In the genomic region with DNA sequence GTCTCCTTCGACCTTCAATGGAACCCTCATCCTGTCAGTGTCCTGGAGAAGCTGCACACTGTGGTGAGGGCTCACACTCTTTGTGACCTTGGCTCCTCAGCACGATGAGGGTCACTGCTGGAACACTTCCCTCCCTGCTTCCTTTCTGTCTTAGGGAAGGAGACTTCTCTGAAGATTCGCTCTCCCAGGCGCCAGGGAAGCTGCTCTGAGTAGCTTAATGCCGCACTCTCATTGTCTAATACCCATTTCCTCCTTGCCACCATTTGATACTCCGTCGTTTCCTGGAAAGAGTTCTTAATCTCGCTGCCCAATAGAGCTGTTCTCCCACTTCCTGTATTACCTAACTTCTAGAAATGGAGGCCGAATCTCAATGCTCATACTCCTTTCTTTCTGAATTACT, we compare ENCODE assay signal across 10 mouse cellular contexts. TPM values are rescaled to one million over a fixed set of nuclear protein-coding genes. Genes with fewer than 3 reads are reported as not detected.
A peak's percentile ranks its signal among the peaks of the same experiment; 100 is the strongest.
DNase-seq lines count a peak whose midpoint lies in the region; ATAC-seq and TF ChIP-seq lines count a peak whose summit lies in the region.
"Had no signal": no experiment of that assay in that cellular context is flagged by ENCODE, and none has a peak within 500 bp of the region (broad histone marks: within the 10 kb centered on the region; RNA-seq: fewer than 3 reads in every experiment).

No protein-coding gene starts in this region.

- TF ChIP-seq EP300 in stomach, postnatal 0 days (optimal IDR thresholded peaks at IDR 0.05): no peak

- no peaks in the 10 kb centered on the region for H3K36me3 ChIP-seq in testis, adult 2 months (ENCODE audit: control insufficient read depth, insufficient read depth, low read length)
- H3K36me3 ChIP-seq in lung, embryonic 14.5 days (ENCODE audit: insufficient read depth): no peaks in the 10 kb centered on the region
- H3K36me3 ChIP-seq in stomach, postnatal 0 days (ENCODE audit: control insufficient read depth, insufficient read depth, low read length): no peaks in the 10 kb centered on the region

- H3K27me3 ChIP-seq in testis, adult 2 months (ENCODE audit: control insufficient read depth, insufficient read depth, low read length): no peaks in the 10 kb centered on the region
- no peaks in the 10 kb centered on the region for H3K27me3 ChIP-seq in lung, embryonic 14.5 days (ENCODE audit: insufficient read depth, low read length)
- no peaks in the 10 kb centered on the region for H3K27me3 ChIP-seq in stomach, postnatal 0 days (ENCODE audit: control insufficient read depth, insufficient read depth, low read length)

- H3K27ac ChIP-seq in testis, adult 2 months (ENCODE audit: control insufficient read depth, insufficient read depth, low read depth, low read length): no peak overlapping the region
- no peak overlapping the region for H3K27ac ChIP-seq in lung, embryonic 14.5 days (ENCODE audit: low read depth)
- no peak overlapping the region for H3K27ac ChIP-seq in stomach, postnatal 0 days (replicated peaks)

- 62% methylated on average over 9 of the region's 9 CpGs for WGBS in lung, embryonic 14.5 days
- WGBS in stomach, postnatal 0 days: 68% methylated on average over 9 of the region's 9 CpGs

- peak; percentile 11 for DNase-seq in embryo, embryonic 11 days
- no peak for DNase-seq in embryo, embryonic 9.5 days (ENCODE audit: extremely low spot score)
- DNase-seq in testis, postnatal 10 days (ENCODE audit: low spot score): no peak
- peak; percentile 35 for DNase-seq in lung, embryonic 14.5 days
- DNase-seq in stomach, postnatal 0 days (ENCODE audit: low spot score): no peak
- no peak for DNase-seq in frontal cortex, adult 2 months (ENCODE audit: extremely low spot score in 1 of 2, low spot score in 1 of 2)
- DNase-seq in left cerebral cortex, postnatal 4 days: no peak
- DNase-seq: cerebellum, adult 9-10 months; midbrain, embryonic 14.5 days had no signal

- TF ChIP-seq CTCF in testis, adult 2 months (IDR thresholded peaks at IDR 0.05; ENCODE audit: control insufficient read depth, insufficient read depth, insufficient replicate concordance, low read depth, low read length): no peak
- no peak for TF ChIP-seq CTCF in lung, embryonic 14.5 days (IDR thresholded peaks at IDR 0.05; ENCODE audit: low read depth)
- no peak for TF ChIP-seq CTCF in stomach, postnatal 0 days (IDR thresholded peaks at IDR 0.05; ENCODE audit: low read depth)

- peaks cover 3% of the 10 kb centered on the region; the same call in 1 of the 2 replicates for H3K4me1 ChIP-seq in testis, adult 2 months (ENCODE audit: control insufficient read depth, insufficient read depth, low read length)
- H3K4me1 ChIP-seq in lung, embryonic 14.5 days (ENCODE audit: insufficient read depth): no peaks in the 10 kb centered on the region
- no peaks in the 10 kb centered on the region for H3K4me1 ChIP-seq in stomach, postnatal 0 days (replicated peaks; ENCODE audit: control insufficient read depth, insufficient read depth)

- intact Hi-C loops in left cerebral cortex, postnatal 4 days (cut with DNase I): no loop called here

- H3K4me2 ChIP-seq in lung, embryonic 14.5 days: no peak overlapping the region
- H3K4me2 ChIP-seq in stomach, postnatal 0 days (replicated peaks; ENCODE audit: low read depth): no peak overlapping the region

- no peaks in the 10 kb centered on the region for H3K9me3 ChIP-seq in lung, embryonic 14.5 days (ENCODE audit: low read depth, low read length)
- H3K9me3 ChIP-seq in stomach, postnatal 0 days (ENCODE audit: control insufficient read depth, low read length): no peaks in the 10 kb centered on the region

- H3K4me3 ChIP-seq in testis, adult 2 months (ENCODE audit: control insufficient read depth, low read depth, low read length): peak overlapping the region; percentile 14
- H3K4me3 ChIP-seq in lung, embryonic 14.5 days (ENCODE audit: low read depth, low read length): no peak overlapping the region
- H3K4me3 ChIP-seq in stomach, postnatal 0 days (ENCODE audit: low read depth, low read length): no peak overlapping the region

- TF ChIP-seq POLR2A in testis, adult 2 months (IDR thresholded peaks at IDR 0.05; ENCODE audit: control insufficient read depth, low read depth, low read length): no peak

- H3K9ac ChIP-seq in lung, embryonic 14.5 days: no peak overlapping the region
- no peak overlapping the region for H3K9ac ChIP-seq in stomach, postnatal 0 days (ENCODE audit: low read length)

- peak; percentile 24; the same call in 1 of the 2 replicates for ATAC-seq in lung, embryonic 14.5 days (ENCODE audit: insufficient read depth)
- no peak for ATAC-seq in stomach, postnatal 0 days (ENCODE audit: low FRiP score, low TSS enrichment)

RNA-seq across cellular contexts. Expression of a gene that starts 46.7 kb away (rescaled TPM):
- polyA plus RNA-seq in testis, adult 2 months (2012; rRNA removed): 0.47 and 0.55 TPM in 2 replicates
- 10.1 and 10.8 TPM in 2 replicates for polyA plus RNA-seq in lung, embryonic 14.5 days (2014; fragmentation: Nextera tagmentation; extraction: Ambion mirVana)
- polyA plus RNA-seq in stomach, postnatal 0 days (2015; fragmentation: Nextera tagmentation; extraction: Ambion mirVana): 1.9 and 4.4 TPM in 2 replicates
- polyA plus RNA-seq in frontal cortex, adult 2 months (2012; rRNA removed): 0.12 and 0.15 TPM in 2 replicates
- 1 to 10 TPM; 1.4 to 2.3 TPM for total RNA-seq in left cerebral cortex, postnatal 4 days (2021)

Comparison
In these comparisons a context has a peak if more than half of its experiments do, and no peak if none do; other contexts are left out.
1. DNase-seq: peak in embryo, embryonic 11 days (single experiment) and lung, embryonic 14.5 days (single experiment); none in embryo, embryonic 9.5 days (single experiment), testis, postnatal 10 days (single experiment), stomach, postnatal 0 days (single experiment), frontal cortex, adult 2 months (0 of 2) and left cerebral cortex, postnatal 4 days (single experiment).